Mouse (Mus musculus) hindbrain, embryonic 10.5 days (tissue): Measurements from ENCODE around the gene Banp. TPM values are rescaled to one million over a fixed set of nuclear protein-coding genes. Genes with fewer than 3 reads are reported as not detected.

Experiments
- DNase-seq: peaks from one replicate; pipeline ENCODE4 v3.0.0-alpha.2; 2017; ENCODE audit warnings: low spot score
- H3K27ac ChIP-seq: fragments of 300-500 bp; sonication (generic); 2 replicates; pipeline ENCODE4 v1.5.1; 2016; ENCODE audit warnings: mild to moderate bottlenecking, moderate library complexity
- H3K27me3 ChIP-seq: fragments of 300-500 bp; sonication (generic); 2 replicates; pipeline ENCODE4 v1.6.1; 2016; ENCODE audit warnings: mild to moderate bottlenecking; ENCODE audit not compliant: poor library complexity, insufficient read depth, severe bottlenecking
- H3K36me3 ChIP-seq: fragments of 300-500 bp; sonication (generic); 2 replicates; pipeline ENCODE4 v1.6.1; 2016; ENCODE audit warnings: mild to moderate bottlenecking, moderate library complexity
- H3K4me1 ChIP-seq: fragments of 300-500 bp; sonication (generic); replicated peaks from 2 replicates; pipeline ENCODE4 v1.6.1; 2016; ENCODE audit warnings: mild to moderate bottlenecking
- H3K4me3 ChIP-seq: fragments of 300-500 bp; sonication (generic); 2 replicates; pipeline ENCODE4 v1.5.1; 2016; ENCODE audit warnings: mild to moderate bottlenecking, moderate library complexity
- H3K9me3 ChIP-seq: fragments of 300-500 bp; sonication (generic); 2 replicates; pipeline ENCODE4 v1.6.1; 2016; ENCODE audit warnings: mild to moderate bottlenecking, moderate library complexity
- WGBS: fragments of 180-500 bp; shearing (Covaris S2); methylation state at CpG from one replicate; pipeline ENCODE4 v1.1.7; 2016; 5-methylcytosine and 5-hydroxymethylcytosine counted together
- polyA plus RNA-seq: library from polyadenylated mRNA; unstranded; fragments of >200 nt; fragmentation: Nextera tagmentation; extraction: Ambion mirVana; gene quantifications from 2 replicates; pipeline ENCODE4 v1.2.1, GENCODE M21; 2016

The Banp gene
- polyA plus RNA-seq, 1 experiment from 2014 or later: 56.9 TPM

GRCm38 (mm10) chr8:121947753-121948141 is 1.8 kb upstream of the Banp start:
- Histone ChIP-seq H3K27ac (peak overlapping the region; percentile 89), H3K27me3 (no peaks in the 10 kb centered on the region; the same call in 1 of the 2 replicates), H3K4me1 (peaks cover 59% of the 10 kb centered on the region), H3K36me3 (peaks cover 5% of the 10 kb centered on the region), H3K9me3 (no peaks in the 10 kb centered on the region), H3K4me3 (peak overlapping the region; percentile 52)
- DNase-seq: peak; percentile 91
- WGBS: under 1% methylated on average over 18 of the region's 18 CpGs

- WGBS: 60% methylated on average over 19 of the region's 19 CpGs
- Histone ChIP-seq H3K27ac (peak overlapping the region; percentile 89), H3K4me1 (peaks cover 64% of the 10 kb centered on the region), H3K27me3 (no peaks in the 10 kb centered on the region; the same call in 1 of the 2 replicates), H3K36me3 (peaks cover 13% of the 10 kb centered on the region), H3K4me3 (peak overlapping the region; percentile 52), H3K9me3 (no peaks in the 10 kb centered on the region)
- DNase-seq: no peak
Observed at GRCm38 (mm10) chr8:121948321-121949145, 1.0 kb upstream of the Banp start.

- Histone ChIP-seq H3K4me1 (peaks cover 69% of the 10 kb centered on the region), H3K4me3 (peak overlapping the region; percentile 95), H3K27ac (peak overlapping the region; percentile 97), H3K36me3 (peaks cover 29% of the 10 kb centered on the region), H3K27me3 (no peaks in the 10 kb centered on the region; the same call in 1 of the 2 replicates), H3K9me3 (no peaks in the 10 kb centered on the region)
- under 1% methylated on average over 65 of the region's 66 CpGs for WGBS
- peak; percentile 98 for DNase-seq
Observed at GRCm38 (mm10) chr8:121949941-121950748, 595 bp downstream of the Banp start.

- Histone ChIP-seq H3K4me3 (peak overlapping the region; percentile 95), H3K27me3 (no peaks in the 10 kb centered on the region), H3K27ac (peak overlapping the region; percentile 97), H3K4me1 (peaks cover 69% of the 10 kb centered on the region), H3K9me3 (no peaks in the 10 kb centered on the region), H3K36me3 (peaks cover 37% of the 10 kb centered on the region)
- DNase-seq: peak; percentile 52
- under 1% methylated on average over 97 of the region's 97 CpGs for WGBS
Observed at GRCm38 (mm10) chr8:121950749-121951655, 1.5 kb downstream of the Banp start.

- H3K9me3 ChIP-seq: no peaks in the 10 kb centered on the region
- peak overlapping the region; percentile 95 for H3K4me3 ChIP-seq
- DNase-seq: no peak
- peak overlapping the region; percentile 97 for H3K27ac ChIP-seq
- H3K36me3 ChIP-seq: peaks cover 42% of the 10 kb centered on the region
- peaks cover 71% of the 10 kb centered on the region for H3K4me1 ChIP-seq
- 36% methylated on average over 7 of the region's 7 CpGs for WGBS
- H3K27me3 ChIP-seq: no peaks in the 10 kb centered on the region
Observed at GRCm38 (mm10) chr8:121951656-121952009, 2.1 kb downstream of the Banp start.

GRCm38 (mm10) chr8:121952122-121952521 is 2.6 kb downstream of the Banp start:
- no peak for DNase-seq
- H3K27me3 ChIP-seq: no peaks in the 10 kb centered on the region
- peaks cover 66% of the 10 kb centered on the region for H3K4me1 ChIP-seq
- H3K4me3 ChIP-seq: peak overlapping the region; percentile 95
- peaks cover 42% of the 10 kb centered on the region for H3K36me3 ChIP-seq
- no peaks in the 10 kb centered on the region for H3K9me3 ChIP-seq
- H3K27ac ChIP-seq: no peak overlapping the region

- Histone ChIP-seq H3K9me3 (no peaks in the 10 kb centered on the region), H3K27ac (no peak overlapping the region), H3K27me3 (no peaks in the 10 kb centered on the region), H3K4me3 (peak overlapping the region; percentile 95; the same call in 1 of the 2 replicates), H3K36me3 (peaks cover 46% of the 10 kb centered on the region), H3K4me1 (peaks cover 59% of the 10 kb centered on the region)
- no peak for DNase-seq
- 96% methylated on average over 7 of the region's 7 CpGs for WGBS
Observed at GRCm38 (mm10) chr8:121952800-121953199, 3.2 kb downstream of the Banp start.

- Histone ChIP-seq H3K4me1 (peaks cover 54% of the 10 kb centered on the region), H3K9me3 (no peaks in the 10 kb centered on the region), H3K36me3 (peaks cover 46% of the 10 kb centered on the region), H3K27me3 (no peaks in the 10 kb centered on the region), H3K27ac (no peak overlapping the region), H3K4me3 (no peak overlapping the region)
- 81% methylated on average over 3 of the region's 3 CpGs for WGBS
- DNase-seq: no peak
Observed at GRCm38 (mm10) chr8:121953821-121954545, 4.4 kb downstream of the Banp start.

- H3K27ac ChIP-seq: no peak overlapping the region
- peaks cover 46% of the 10 kb centered on the region for H3K36me3 ChIP-seq
- no peak for DNase-seq
- H3K9me3 ChIP-seq: no peaks in the 10 kb centered on the region
- WGBS: 89% methylated on average over 10 of the region's 10 CpGs
- H3K4me3 ChIP-seq: no peak overlapping the region
- H3K4me1 ChIP-seq: peaks cover 51% of the 10 kb centered on the region
- H3K27me3 ChIP-seq: no peaks in the 10 kb centered on the region
Observed at GRCm38 (mm10) chr8:121954981-121955555, 5.5 kb downstream of the Banp start.

GRCm38 (mm10) chr8:121955825-121956500 is 6.4 kb downstream of the Banp start:
- Histone ChIP-seq H3K36me3 (peaks cover 46% of the 10 kb centered on the region), H3K4me1 (peaks cover 47% of the 10 kb centered on the region), H3K9me3 (no peaks in the 10 kb centered on the region), H3K27me3 (no peaks in the 10 kb centered on the region), H3K4me3 (no peak overlapping the region), H3K27ac (no peak overlapping the region)
- 75% methylated on average over 1 of the region's 1 CpGs for WGBS
- DNase-seq: no peak

GRCm38 (mm10) chr8:121958395-121958794 is 8.8 kb downstream of the Banp start:
- Histone ChIP-seq H3K9me3 (no peaks in the 10 kb centered on the region), H3K27ac (no peak overlapping the region), H3K4me1 (peaks cover 26% of the 10 kb centered on the region), H3K36me3 (peaks cover 35% of the 10 kb centered on the region), H3K27me3 (no peaks in the 10 kb centered on the region), H3K4me3 (no peak overlapping the region)
- DNase-seq: no peak
- 96% methylated on average over 1 of the region's 1 CpGs for WGBS
